Mouse (Mus musculus): ENCODE measurements around the gene Chaf1b. TPM values are rescaled to one million over a fixed set of nuclear protein-coding genes. Genes with fewer than 3 reads are reported as not detected.

The Chaf1b gene
- polyA plus RNA-seq, 1 experiment from 2014 or later, result 22.1 TPM

DNA sequence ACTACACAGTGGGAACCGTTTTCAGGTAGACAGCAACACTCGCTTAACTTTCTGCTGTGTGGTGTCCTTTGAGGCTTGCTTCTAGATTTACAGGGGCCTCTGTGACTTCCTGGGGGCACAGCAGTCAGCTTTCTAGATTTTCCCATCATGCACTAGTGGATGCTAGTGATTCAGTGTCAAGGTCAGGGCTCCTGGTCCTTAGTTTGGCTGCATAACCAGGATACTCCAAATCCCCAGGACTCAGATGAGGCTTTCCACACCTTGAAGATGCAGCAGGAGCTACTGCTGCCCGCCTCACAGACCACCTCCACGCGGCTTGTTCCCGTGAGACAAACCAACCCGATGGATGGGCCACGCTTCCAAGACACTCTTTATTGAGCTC is 35.0 kb downstream of the Chaf1b start:
- H3K4me2 ChIP-seq (ENCODE audit: low read length), result peak overlapping the region; percentile 40
- no peak for ATAC-seq (ENCODE audit: low FRiP score, low TSS enrichment)

DNA sequence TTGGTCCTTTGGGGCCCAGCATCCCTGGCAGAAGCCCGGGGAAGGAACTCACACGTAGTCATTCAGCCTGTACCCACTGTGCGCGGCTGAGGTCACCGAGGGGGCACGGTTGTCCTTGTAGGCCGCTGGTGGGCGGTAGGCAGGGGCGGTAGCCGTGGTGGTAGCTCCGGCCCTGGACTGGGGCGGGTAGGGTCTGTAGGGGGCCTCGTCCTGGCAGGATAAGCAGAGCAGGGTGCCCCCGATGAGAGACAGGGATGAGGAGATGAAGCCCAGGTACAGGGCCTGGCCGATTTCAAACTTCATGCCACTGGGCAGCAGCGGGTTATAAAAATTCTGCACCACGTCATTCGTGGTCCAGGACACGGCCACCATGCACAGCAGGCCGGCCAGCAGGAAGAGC is 35.5 kb downstream of the Chaf1b start:
- no peak overlapping the region for H3K4me2 ChIP-seq (ENCODE audit: low read length)
- no peaks in the 10 kb centered on the region for H3K27me3 ChIP-seq (ENCODE audit: control insufficient read depth, insufficient read depth, low read length)
- ATAC-seq (ENCODE audit: low FRiP score, low TSS enrichment), result no peak
- H3K9me3 ChIP-seq (ENCODE audit: control insufficient read depth, low read length), result no peaks in the 10 kb centered on the region
- H3K36me3 ChIP-seq (ENCODE audit: control insufficient read depth, insufficient read depth, low read length), result no peaks in the 10 kb centered on the region
- 80% methylated on average over 20 of the region's 20 CpGs for WGBS
- no peak for DNase-seq
- H3K4me3 ChIP-seq (replicated peaks; ENCODE audit: low read depth, low read length), result no peak overlapping the region
- H3K4me1 ChIP-seq (ENCODE audit: control insufficient read depth, insufficient read depth, low read length), result no peaks in the 10 kb centered on the region
- no peak overlapping the region for H3K9ac ChIP-seq (replicated peaks; ENCODE audit: low read length)
- H3K27ac ChIP-seq (replicated peaks; ENCODE audit: low read depth, low read length), result no peak overlapping the region

More for the DNA sequence above, 35.0 kb downstream of the Chaf1b start:
- Histone ChIP-seq H3K9me3 (ENCODE audit: control insufficient read depth, low read length) (no peaks in the 10 kb centered on the region), H3K4me1 (ENCODE audit: control insufficient read depth, insufficient read depth, low read length) (no peaks in the 10 kb centered on the region), H3K27ac (replicated peaks; ENCODE audit: low read depth, low read length) (no peak overlapping the region), H3K9ac (replicated peaks; ENCODE audit: low read length) (no peak overlapping the region), H3K27me3 (ENCODE audit: control insufficient read depth, insufficient read depth, low read length) (no peaks in the 10 kb centered on the region), H3K36me3 (ENCODE audit: control insufficient read depth, insufficient read depth, low read length) (no peaks in the 10 kb centered on the region), H3K4me3 (replicated peaks; ENCODE audit: low read depth, low read length) (no peak overlapping the region)
- 54% methylated on average over 8 of the region's 8 CpGs for WGBS
- DNase-seq, result no peak

DNA sequence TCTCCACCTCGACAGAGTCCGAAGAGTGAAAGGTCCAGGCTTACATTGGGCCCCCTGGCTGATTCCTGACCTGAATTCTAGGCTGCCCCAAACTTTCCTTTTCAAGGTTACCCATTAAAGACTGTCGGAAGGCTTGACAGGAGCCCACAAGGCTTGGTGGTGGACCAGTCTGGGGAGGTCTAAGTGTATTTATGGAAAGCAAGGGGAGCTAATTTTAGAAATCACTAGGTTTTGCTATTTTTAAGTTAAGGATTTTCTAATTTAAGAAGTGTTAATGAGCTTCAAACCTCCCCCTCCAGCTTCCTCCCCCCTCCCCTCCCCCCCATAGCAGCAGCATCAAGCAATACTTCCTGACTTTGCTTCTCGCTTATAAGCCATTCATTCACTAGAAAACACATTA is 37.0 kb downstream of the Chaf1b start:
- Histone ChIP-seq H3K9me3 (ENCODE audit: control insufficient read depth, low read length) (no peaks in the 10 kb centered on the region), H3K27me3 (ENCODE audit: control insufficient read depth, insufficient read depth, low read length) (no peaks in the 10 kb centered on the region), H3K9ac (replicated peaks; ENCODE audit: low read length) (no peak overlapping the region), H3K4me3 (replicated peaks; ENCODE audit: low read depth, low read length) (no peak overlapping the region), H3K4me2 (ENCODE audit: low read length) (no peak overlapping the region), H3K27ac (replicated peaks; ENCODE audit: low read depth, low read length) (no peak overlapping the region), H3K4me1 (ENCODE audit: control insufficient read depth, insufficient read depth, low read length) (no peaks in the 10 kb centered on the region), H3K36me3 (ENCODE audit: control insufficient read depth, insufficient read depth, low read length) (no peaks in the 10 kb centered on the region)
- ATAC-seq (ENCODE audit: low FRiP score, low TSS enrichment) (no peak), DNase-seq (no peak)
- WGBS, result 77% methylated on average over 4 of the region's 4 CpGs

DNA sequence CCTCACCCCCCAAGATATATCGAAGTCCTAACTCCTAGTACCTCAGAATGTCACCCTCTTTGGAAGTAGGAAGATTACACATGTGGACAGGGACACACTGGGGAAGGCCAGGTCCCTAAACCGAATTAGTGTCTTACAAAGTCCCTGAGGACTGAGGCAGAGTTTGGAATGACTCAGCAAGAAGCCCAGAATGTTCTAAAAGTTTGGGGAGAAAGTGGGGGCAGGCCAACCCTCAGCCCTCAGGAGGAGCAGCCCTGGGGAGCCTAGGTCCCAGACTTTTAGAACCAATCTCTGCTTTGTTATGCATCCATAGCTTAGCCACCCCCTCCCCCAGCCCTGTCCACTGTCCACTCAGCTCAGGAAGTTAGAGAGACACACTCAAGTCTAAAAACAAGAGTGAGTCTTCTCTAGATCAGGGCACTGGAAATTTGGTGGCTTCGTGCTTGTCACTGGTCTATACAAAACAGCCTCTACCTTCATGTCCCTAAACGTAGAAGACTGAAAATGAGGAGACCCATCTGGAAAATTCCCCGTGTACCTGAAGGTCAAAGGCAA is 39.2 kb downstream of the Chaf1b start:
- Histone ChIP-seq H3K36me3 (ENCODE audit: control insufficient read depth, insufficient read depth, low read length) (no peaks in the 10 kb centered on the region), H3K9ac (replicated peaks; ENCODE audit: low read length) (no peak overlapping the region), H3K9me3 (ENCODE audit: control insufficient read depth, low read length) (no peaks in the 10 kb centered on the region), H3K4me1 (ENCODE audit: control insufficient read depth, insufficient read depth, low read length) (no peaks in the 10 kb centered on the region), H3K27ac (replicated peaks; ENCODE audit: low read depth, low read length) (no peak overlapping the region), H3K4me2 (ENCODE audit: low read length) (no peak overlapping the region), H3K4me3 (replicated peaks; ENCODE audit: low read depth, low read length) (no peak overlapping the region), H3K27me3 (ENCODE audit: control insufficient read depth, insufficient read depth, low read length) (no peaks in the 10 kb centered on the region)
- ATAC-seq (ENCODE audit: low FRiP score, low TSS enrichment) (no peak), DNase-seq (no peak)
- 75% methylated on average over 5 of the region's 5 CpGs for WGBS

DNA sequence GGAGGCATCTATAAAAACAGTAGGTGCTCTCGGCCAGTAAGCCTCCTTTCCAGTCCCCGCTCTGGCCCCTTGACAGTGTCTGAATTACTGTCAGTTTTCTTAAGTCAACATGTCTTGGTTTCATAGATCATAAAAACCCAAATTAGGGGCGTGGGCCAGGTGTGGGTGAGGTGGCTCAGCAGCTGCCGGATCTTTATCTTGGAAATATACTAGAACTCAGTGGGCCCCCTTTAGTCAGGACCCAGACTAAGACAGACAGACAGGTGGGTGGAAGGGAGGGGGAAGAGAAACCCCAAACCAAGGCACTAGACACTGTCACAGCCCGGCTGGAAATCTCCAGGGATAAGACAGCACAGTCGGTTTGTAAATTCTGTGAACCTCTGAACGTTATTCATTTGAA is 40.1 kb downstream of the Chaf1b start:
- Histone ChIP-seq H3K27me3 (ENCODE audit: control insufficient read depth, insufficient read depth, low read length) (no peaks in the 10 kb centered on the region), H3K4me3 (replicated peaks; ENCODE audit: low read depth, low read length) (no peak overlapping the region), H3K27ac (replicated peaks; ENCODE audit: low read depth, low read length) (no peak overlapping the region), H3K36me3 (ENCODE audit: control insufficient read depth, insufficient read depth, low read length) (no peaks in the 10 kb centered on the region), H3K4me1 (ENCODE audit: control insufficient read depth, insufficient read depth, low read length) (no peaks in the 10 kb centered on the region), H3K4me2 (ENCODE audit: low read length) (no peak overlapping the region), H3K9ac (replicated peaks; ENCODE audit: low read length) (no peak overlapping the region), H3K9me3 (ENCODE audit: control insufficient read depth, low read length) (no peaks in the 10 kb centered on the region)
- 78% methylated on average over 7 of the region's 7 CpGs for WGBS
- DNase-seq (no peak), ATAC-seq (ENCODE audit: low FRiP score, low TSS enrichment) (no peak)

DNA sequence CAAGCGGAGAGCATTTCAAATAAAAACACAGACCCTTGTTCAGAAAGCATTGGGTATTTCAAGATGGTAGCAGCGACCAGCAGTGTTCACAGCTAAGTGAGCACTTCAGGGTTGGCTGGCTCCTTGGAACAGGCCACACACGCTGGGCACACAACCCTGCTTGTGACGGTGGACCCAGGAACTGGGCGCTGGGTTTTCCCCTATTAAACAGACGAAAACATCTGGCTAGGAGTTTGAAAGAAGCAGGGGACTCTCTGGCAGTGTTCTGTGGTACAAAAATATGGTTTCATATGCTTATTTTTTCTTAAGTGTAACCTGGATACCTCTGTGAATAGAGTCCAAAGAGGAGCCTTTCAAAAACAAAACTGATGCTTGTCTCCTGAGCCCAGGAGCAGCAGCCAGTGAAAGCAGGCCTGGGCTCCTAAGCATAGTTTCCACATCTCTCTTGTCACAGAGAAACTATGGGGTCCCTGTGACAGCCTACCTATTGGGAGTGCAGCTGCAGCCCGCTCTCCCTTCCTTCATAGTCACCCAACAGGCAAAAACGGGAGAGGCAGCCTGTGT is 42.1 kb downstream of the Chaf1b start:
- Histone ChIP-seq H3K27ac (replicated peaks; ENCODE audit: low read depth, low read length) (no peak overlapping the region), H3K4me3 (replicated peaks; ENCODE audit: low read depth, low read length) (no peak overlapping the region), H3K9ac (replicated peaks; ENCODE audit: low read length) (no peak overlapping the region), H3K4me2 (ENCODE audit: low read length) (no peak overlapping the region), H3K27me3 (ENCODE audit: control insufficient read depth, insufficient read depth, low read length) (no peaks in the 10 kb centered on the region), H3K4me1 (ENCODE audit: control insufficient read depth, insufficient read depth, low read length) (no peaks in the 10 kb centered on the region), H3K9me3 (ENCODE audit: control insufficient read depth, low read length) (no peaks in the 10 kb centered on the region), H3K36me3 (ENCODE audit: control insufficient read depth, insufficient read depth, low read length) (no peaks in the 10 kb centered on the region)
- ATAC-seq (ENCODE audit: low FRiP score, low TSS enrichment), result no peak
- DNase-seq, result no peak
- 72% methylated on average over 8 of the region's 8 CpGs for WGBS

DNA sequence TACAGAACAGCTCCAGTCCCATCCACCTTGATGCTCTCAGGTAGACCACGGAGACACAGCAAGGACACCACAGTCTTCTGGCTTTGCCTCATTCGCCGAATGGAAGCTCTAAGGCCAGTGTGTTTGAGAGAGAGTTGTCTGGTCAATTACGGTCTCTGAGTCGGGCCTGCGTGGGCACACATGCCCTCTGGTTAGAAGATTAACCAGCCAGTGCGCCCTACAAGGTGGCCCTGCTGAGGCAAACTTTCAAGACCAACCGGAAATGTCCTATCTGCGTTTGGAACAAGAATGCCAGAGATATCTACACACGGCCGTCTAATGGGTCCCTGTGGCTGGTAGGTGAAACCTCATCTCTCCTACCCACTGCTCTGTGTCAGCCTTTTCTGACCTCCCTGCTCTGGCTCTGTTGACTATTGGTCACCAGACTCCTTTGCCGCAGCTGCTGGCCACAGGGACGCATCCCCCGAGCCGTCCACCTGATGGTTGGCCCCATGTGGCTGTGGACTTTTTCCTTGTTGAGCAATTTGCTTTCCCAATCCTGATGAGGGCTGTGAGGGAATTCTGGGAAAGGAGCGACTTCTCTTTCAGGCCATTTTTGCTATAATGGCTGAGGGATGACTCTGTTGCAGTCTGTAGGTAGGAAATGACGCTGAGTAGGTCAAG is 45.8 kb downstream of the Chaf1b start:
- Histone ChIP-seq H3K4me3 (replicated peaks; ENCODE audit: low read depth, low read length) (no peak overlapping the region), H3K27ac (replicated peaks; ENCODE audit: low read depth, low read length) (no peak overlapping the region), H3K27me3 (ENCODE audit: control insufficient read depth, insufficient read depth, low read length) (peaks cover 5% of the 10 kb centered on the region; the same call in 1 of the 2 replicates), H3K9ac (replicated peaks; ENCODE audit: low read length) (no peak overlapping the region), H3K36me3 (ENCODE audit: control insufficient read depth, insufficient read depth, low read length) (no peaks in the 10 kb centered on the region), H3K4me1 (ENCODE audit: control insufficient read depth, insufficient read depth, low read length) (no peaks in the 10 kb centered on the region), H3K9me3 (ENCODE audit: control insufficient read depth, low read length) (no peaks in the 10 kb centered on the region), H3K4me2 (ENCODE audit: low read length) (no peak overlapping the region)
- no peak for ATAC-seq (ENCODE audit: low FRiP score, low TSS enrichment)
- WGBS, result 93% methylated on average over 17 of the region's 17 CpGs
- no peak for DNase-seq

DNA sequence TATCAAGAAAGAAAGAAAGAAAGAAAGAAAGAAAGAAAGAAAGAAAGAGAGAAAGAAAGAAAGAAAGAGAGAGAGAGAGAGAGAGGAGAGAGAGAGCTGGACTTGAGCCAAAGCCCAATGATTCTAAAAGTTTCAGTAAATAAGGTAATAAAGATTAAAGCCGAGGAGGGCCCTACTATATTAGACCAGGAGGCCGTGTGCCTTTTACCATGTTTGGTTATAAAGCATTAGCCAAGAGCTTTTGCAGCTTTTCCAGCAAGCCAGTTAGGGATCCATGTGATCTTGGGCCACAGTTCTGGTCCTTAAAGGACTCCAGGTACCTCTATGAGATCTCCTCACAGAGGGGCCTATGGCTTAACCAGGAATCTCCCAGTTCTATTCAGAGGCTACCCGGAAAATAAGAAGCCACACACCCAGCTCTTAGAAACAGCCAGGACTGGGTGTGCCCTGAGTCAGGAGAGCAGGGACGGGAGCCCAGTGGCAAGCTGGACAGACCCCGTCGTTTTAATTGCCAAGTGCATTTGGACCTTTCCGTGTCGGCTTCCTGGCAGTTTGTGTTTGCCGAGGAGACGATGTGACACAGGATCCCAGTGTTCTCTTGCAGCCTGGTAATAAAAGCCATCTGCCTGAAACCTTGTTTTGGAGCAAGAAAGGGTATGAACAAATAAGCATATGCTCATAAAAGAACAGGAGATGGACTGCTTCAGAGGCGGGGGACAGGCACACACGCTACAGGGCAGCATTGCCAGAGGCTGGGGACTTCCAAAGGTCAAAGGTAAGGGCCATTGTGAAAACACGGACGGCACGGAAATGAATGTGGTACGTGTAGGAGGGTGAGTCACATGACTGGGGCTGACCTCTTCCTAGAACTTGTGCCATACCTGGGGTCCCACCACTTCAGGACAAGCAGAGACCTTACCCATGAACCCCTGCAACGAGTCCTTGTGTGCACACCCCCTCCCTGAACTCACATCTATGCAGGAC is 48.8 kb downstream of the Chaf1b start:
- Histone ChIP-seq H3K4me3 (replicated peaks; ENCODE audit: low read depth, low read length) (no peak overlapping the region), H3K9ac (replicated peaks; ENCODE audit: low read length) (no peak overlapping the region), H3K36me3 (ENCODE audit: control insufficient read depth, insufficient read depth, low read length) (no peaks in the 10 kb centered on the region), H3K27ac (replicated peaks; ENCODE audit: low read depth, low read length) (no peak overlapping the region), H3K4me2 (ENCODE audit: low read length) (no peak overlapping the region), H3K27me3 (ENCODE audit: control insufficient read depth, insufficient read depth, low read length) (peaks cover 18% of the 10 kb centered on the region; the same call in 1 of the 2 replicates), H3K4me1 (ENCODE audit: control insufficient read depth, insufficient read depth, low read length) (no peaks in the 10 kb centered on the region), H3K9me3 (ENCODE audit: control insufficient read depth, low read length) (no peaks in the 10 kb centered on the region)
- WGBS, result 79% methylated on average over 17 of the region's 17 CpGs
- DNase-seq, result no peak
- ATAC-seq (ENCODE audit: low FRiP score, low TSS enrichment), result no peak

Data from midbrain, embryonic 14.5 days (tissue).